Mouse (Mus musculus): Measurements from ENCODE around the gene Il23r. TPM values are rescaled to one million over a fixed set of nuclear protein-coding genes. Genes with fewer than 3 reads are reported as not detected.

Gene Il23r
- polyA plus RNA-seq (2012; rRNA removed): 0.06 TPM in 1 of 2 replicates, not detected in the other

DNA sequence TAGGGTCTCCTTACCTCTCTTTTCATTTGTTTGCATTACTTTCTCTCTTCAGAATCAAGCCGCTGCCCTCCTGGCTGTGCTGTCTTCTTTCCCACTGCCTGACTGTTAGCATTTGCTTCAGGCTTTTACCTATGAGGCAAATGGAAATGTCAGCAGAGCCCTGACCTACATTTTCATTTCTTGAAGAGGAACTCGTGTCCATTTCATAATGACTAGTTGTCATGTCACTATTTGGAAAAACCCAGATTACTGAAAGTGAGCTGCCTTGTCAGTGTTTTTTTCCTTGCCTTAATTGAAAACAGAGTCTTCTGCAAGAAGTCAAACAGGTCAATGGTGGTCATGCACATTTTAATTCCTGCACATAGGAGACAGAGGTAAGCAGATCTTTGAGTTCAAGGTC is at the start of gene Il23r:
Gene Il23r, minus strand, starts transcription at position 101 of the 400 bp plus-strand sequence.

DNA sequence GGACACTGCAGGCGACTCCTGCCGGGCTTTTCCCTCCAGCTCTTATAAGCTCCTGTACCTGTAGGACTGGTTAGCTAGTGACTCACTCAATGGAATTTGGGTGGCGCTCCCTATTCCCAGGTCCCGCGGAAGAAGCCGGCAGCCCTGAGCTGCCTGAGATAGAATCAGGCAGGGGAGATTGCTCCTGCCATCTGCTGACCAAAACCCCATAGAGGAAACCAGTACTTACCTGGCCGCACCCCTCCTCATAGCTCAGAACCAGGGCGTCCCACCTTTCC is 44.1 kb upstream of the Il23r start, which contains the start of gene Tacstd2:
Gene Tacstd2, minus strand, starts transcription at position 20 of the 278 bp plus-strand sequence.

DNA sequence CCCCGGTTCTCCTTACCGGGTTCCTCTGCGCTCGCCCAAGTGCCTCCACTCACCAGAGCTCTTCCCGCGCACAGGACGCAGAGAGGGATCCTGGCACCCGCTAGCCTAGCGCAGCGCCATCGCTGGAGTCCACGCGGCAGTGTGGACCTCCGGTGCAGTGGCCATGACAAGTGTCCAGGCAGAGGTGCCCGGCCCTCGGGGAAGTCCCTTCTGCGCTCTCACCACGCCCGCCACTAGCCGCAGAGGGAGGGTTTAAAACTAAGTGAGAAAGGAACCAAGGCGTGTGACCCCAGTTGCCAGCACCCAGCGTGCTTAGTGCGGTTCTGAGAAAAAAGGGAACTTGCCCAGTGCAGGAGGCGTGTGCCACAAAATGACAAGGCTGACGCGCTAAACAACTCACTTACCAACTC is 115.7 kb downstream of the Il23r start, which contains the start of gene Il12rb2:
Gene Il12rb2, minus strand, starts transcription at position 207 of the 410 bp plus-strand sequence.

Other genes starting within 250 kb of the Il23r start
- 0.03 and 0.08 TPM in 2 replicates for gene Il12rb2, start 115.7 kb downstream of the Il23r start, polyA plus RNA-seq (2012; rRNA removed)
- gene Tacstd2, start 43.9 kb upstream of the Il23r start, polyA plus RNA-seq (2012; rRNA removed): 0.06 and 0.14 TPM in 2 replicates